Mouse (Mus musculus) heart, adult 11 months (tissue): ENCODE data around the gene Lsm14a.

Experiments used
- DNase-seq: peaks from one replicate; pipeline ENCODE4 v3.0.0; 2022

Lsm14a gene

DNA sequence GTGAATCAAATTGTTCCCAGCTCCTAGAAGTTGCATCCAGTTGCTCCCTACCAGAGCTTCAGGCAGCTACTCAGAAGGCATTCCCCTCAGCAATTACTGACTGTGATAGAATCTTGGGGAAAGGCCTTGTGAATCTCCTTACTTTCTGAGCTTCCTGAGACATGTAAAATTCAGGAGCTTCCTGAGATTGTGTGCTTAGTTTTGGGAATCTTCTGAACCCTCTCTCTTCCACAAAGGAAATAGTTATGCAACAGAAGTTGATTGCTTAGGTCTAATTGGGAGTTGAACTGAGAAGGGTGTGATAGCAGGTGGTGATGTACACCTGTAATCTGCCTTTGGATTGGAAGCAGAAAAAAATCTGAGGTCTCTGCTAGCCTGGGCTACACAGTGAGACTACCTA, at the start of gene Lsm14a:
Gene Lsm14a (minus strand): TSS at position 101 of the 400 bp plus-strand sequence.
- DNase-seq = no peak

- no peak for DNase-seq
These were observed 45.8 kb upstream of the Lsm14a start for GRCm38 (mm10) chr7:34438903-34439302.

- DNase-seq = no peak
These were observed 40.5 kb upstream of the Lsm14a start for GRCm38 (mm10) chr7:34433597-34433996.

DNA sequence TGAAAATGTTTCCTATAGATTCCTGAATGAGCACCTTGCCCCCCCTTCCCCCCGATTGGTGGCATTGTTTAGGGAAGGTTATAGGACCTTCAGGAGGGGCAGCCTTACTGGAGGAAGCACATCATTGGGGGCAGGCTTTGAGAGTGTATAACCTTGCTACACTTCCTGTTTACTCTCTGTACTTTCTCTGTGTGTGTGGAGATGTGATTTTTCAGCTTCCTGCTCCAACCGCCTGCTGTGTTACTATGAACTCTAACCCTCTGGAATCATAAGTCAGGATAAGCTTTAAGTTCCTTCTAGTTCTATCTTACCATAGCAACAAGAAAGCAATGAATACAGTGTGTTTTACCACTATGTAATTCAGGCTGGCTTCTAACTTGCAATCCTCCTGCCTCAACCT, 28.1 kb upstream of the Lsm14a start:
- no peak for DNase-seq

DNA sequence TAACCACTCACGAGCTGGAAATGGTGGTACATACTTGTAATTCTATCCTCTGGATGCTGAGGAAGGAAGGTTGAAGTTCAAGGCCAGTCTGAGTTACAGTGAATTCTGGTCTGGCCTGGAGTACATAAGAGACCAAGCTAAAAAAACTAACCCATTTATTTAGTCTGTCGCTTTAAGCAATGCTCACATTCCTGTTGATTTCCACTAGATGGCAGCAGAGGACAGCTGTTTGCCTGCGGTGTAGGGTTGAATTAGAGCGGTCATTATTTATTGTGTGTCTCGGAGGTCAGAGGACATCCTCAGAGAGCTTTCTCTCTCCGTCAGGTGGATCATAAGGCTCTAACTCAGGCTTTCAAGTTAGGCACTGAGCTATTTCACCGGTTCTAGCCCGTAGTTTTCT, 14.4 kb upstream of the Lsm14a start:
- peak; percentile 90 for DNase-seq

DNA sequence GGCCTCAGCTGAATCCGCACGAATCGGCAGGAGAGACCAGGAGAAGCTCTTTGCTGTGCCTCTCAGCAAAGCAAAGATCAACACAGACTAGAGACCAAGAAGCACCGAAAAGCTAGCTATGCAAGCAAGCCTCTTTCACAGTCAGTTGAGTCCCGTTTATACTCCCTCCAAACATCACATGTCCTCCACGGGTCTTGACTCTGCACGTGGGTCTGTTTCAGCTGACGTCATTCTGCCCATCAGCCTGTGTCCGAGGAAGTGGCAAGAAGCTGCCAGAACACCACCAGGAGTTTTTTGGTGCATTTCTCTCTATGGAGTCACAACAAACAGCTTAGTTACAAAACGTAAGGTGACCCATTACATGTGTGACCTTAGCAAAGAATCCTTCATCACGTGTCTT, 10.8 kb upstream of the Lsm14a start:
- DNase-seq = no peak

- DNase-seq = peak; percentile 73
These were observed 7.0 kb upstream of the Lsm14a start for GRCm38 (mm10) chr7:34400070-34400469.

GRCm38 (mm10) chr7:34398831-34399230, 5.7 kb upstream of the Lsm14a start:
- peak; percentile 39 for DNase-seq

DNA sequence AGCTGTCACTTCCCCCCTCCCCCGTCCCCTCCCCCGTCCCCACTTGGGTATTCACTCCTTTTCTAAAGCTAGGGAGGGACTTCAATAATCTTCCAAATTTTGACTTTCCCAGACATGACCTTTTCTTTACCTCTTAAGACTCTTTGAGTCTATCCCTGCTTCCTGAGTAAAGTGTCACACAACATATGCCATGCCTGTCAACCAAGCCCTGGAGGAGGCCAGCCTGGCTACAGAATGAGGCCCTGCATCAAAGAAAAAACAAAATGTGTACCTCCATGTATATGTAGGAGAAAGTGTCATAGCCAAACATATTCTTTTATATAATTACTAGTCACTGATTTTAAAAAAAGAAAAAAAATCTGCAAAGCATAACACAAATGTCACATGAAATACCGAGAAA, 3.7 kb upstream of the Lsm14a start:
- DNase-seq = peak; percentile 72

DNA sequence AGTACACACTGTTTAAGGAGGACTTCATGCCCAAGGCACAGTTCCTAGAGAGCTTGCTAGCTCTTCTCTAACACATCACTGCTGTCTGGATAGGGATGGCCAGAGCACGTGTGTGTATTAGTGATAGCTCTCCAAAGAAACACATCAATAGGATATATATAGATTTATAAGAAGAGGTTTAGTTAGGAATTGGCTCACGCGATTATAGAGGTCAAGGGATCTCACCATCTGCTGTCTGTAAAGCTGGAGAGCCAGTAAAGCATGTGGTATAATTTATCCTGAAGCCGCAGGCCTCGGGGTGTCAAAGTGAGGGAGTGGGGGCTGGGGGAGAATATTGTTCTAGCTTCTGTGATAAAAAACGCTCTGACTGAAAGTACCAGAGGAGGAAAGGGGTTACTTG, 2.6 kb upstream of the Lsm14a start:
- DNase-seq = peak; percentile 60

- peak; percentile 30 for DNase-seq
These were observed 1.5 kb upstream of the Lsm14a start for GRCm38 (mm10) chr7:34394636-34395035.

DNA sequence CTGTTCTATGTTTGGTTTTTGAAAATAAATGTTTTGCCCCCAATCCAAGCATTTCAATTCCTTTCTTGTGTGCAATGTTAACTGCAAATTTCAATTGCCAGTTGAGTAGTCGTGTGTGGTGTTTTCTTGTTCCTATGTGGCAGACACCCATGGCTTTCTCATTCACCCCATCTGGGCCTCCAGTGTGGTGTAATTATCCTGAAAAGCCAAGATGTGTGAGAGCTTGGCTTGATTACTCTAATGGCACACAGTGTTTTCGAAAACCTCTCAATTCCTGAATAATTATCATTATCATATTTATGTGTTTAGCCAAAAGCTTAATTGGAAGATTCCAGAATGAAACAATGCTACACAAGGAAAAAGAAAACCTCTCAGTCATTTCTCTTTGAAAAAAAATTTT, 976 bp upstream of the Lsm14a start:
- no peak for DNase-seq

- DNase-seq = peak; percentile 68
These were observed 780 bp downstream of the Lsm14a start for GRCm38 (mm10) chr7:34392335-34392734.

DNA sequence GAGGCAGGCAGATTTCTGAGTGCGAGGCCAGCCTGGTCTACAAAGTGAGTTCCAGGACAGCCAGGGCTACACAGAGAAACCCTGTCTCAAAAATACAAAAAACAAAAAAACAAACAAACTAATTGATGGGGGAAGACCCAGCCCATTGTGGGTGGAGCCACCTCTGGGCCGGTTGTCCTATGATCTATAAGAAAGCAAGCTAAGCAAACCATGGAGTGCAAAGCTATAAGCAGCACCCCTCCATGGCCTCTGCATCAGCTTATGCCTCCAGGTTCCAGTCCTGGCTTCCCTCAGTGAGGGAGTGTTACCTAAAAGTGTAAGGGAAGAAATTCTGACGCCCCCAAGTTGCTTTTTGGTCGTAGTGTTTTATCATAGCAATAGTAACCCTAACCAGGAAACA, 1.4 kb downstream of the Lsm14a start:
- DNase-seq = peak; percentile 87

GRCm38 (mm10) chr7:34390834-34391155, 2.3 kb downstream of the Lsm14a start:
- peak; percentile 96 for DNase-seq

DNA sequence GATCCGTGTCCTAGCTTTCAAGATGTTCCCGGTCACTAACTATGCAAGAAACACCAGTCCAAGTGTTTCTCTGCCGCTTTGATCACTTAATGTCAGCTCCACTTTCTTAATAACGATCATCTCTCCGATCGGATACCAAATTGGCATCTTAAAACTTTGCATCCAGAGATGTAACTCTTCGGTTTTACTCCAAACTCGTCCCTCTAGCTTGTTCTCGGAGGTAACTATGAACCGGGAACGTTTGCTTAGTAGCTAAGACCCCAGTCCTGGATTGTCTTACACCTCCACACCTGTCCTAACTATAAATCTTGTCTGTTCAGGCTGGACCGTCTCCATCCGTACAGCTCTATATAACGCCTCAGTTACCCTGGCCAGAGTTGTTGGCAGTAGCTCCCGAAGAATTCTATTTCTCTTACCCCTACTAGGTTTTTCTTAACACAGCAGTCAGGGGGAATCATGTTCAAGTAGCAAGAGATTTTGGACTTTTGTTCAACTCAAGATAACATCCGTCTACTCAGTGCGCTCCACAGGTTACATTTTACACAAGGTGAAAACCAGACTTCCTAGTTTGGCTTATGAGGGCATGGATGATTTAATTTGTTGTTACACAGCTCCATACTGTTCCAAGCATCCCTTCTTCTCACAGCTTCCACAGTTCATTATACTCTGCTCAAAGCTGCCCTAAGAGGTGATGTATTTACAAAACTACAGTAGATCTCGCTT, 2.8 kb downstream of the Lsm14a start:
- peak; percentile 91 for DNase-seq

DNA sequence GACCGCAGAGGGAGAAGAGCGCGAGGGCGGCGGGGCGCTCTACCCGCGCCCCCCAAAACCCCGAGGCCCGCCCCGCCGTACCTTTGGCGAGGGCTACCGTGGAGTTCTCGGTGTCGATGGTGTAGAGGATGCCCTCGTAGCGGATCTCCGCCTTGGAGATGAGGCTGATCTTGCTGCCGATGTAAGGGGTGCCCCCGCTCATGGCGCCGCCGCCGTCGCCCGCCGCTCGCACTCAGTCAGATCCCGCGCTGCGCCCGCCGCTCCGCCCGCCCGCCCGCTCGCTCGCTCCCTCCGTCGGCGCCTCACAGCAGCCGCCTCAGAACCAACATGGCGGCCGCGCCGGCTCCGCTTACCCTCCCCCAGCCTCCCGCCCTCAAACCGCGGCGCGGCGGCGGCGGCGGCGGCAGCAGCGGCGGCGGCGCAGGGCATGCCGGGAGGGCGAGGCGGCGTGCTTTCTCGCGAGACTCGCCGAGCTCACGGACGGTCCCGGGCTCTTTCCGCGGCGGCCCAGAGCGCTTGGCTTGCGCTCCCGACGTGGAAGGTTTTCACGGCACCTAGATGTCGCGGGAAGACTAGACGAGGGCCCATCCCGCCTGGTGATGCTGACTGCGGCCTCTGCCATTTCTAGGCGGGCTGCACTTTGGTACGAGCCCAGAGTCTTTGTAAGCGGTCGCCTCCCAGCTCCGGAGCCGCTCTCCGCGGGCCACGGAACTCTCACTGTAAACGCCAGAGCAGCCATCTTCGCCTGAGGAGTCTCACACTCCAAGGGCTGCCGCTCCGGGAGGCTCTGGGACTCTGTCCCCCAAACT, 3.6 kb downstream of the Lsm14a start:
- DNase-seq = peak; percentile 99

GRCm38 (mm10) chr7:34388445-34389276, 4.5 kb downstream of the Lsm14a start:
- peak; percentile 98 for DNase-seq

- DNase-seq = no peak
These were observed 5.2 kb downstream of the Lsm14a start for GRCm38 (mm10) chr7:34387784-34388444.

- DNase-seq = no peak
These were observed 10.3 kb downstream of the Lsm14a start for GRCm38 (mm10) chr7:34382803-34383202.

GRCm38 (mm10) chr7:34381733-34382132, 11.4 kb downstream of the Lsm14a start:
- no peak for DNase-seq

GRCm38 (mm10) chr7:34380311-34380710, 12.8 kb downstream of the Lsm14a start:
- no peak for DNase-seq

GRCm38 (mm10) chr7:34373906-34374305, 19.2 kb downstream of the Lsm14a start:
- peak; percentile 58 for DNase-seq
